Mouse (Mus musculus) cortical plate, adult 2 months (tissue): ENCODE data around the gene Gm21974.

Source experiments
- CTCF ChIP-seq: fragments of 200-500 bp; IDR thresholded peaks from 2 replicates; pipeline ENCODE4 v1.5.1; 2011; ENCODE audit warnings: mild to moderate bottlenecking, control low read depth, low read length; ENCODE audit not compliant: insufficient read depth; ENCODE audit errors: extremely low read depth
- POLR2A ChIP-seq: fragments of 200-500 bp; IDR thresholded peaks from 2 replicates; pipeline ENCODE4 v1.6.1; 2011; ENCODE audit warnings: mild to moderate bottlenecking, low read length, control low read depth; ENCODE audit not compliant: insufficient read depth; ENCODE audit errors: extremely low read depth

DNA sequence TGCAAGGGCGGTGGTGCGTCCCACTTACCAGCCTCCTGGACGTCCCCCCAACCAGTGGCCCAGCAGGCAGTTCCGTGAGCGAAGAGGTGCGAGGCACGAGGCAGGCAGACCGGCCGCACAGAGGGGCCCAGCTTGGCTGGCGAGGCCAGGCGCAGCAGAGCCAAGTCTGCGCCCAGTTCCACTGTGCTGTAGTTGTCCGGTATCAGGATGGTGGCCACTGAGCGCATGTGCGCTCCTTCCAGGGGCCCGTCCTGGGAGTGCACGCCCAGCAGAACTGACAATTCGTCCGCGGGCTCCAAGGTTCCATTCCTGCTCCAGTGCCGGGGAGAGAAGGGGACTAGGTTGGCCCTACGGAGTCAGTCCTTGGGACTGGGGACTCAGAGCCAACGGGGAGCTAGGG is 49.4 kb upstream of the Gm21974 start:
- TF ChIP-seq POLR2A, result no peak
- no peak for TF ChIP-seq CTCF
